Mouse (Mus musculus) limb, embryonic 14.5 days (tissue): ENCODE results near the gene Slc25a18. TPM values are rescaled to one million over a fixed set of nuclear protein-coding genes. Genes with fewer than 3 reads are reported as not detected.
A peak's percentile ranks its signal among the peaks of the same experiment; 100 is the strongest.

Experiments used
- ATAC-seq: fragments of 200-750 bp; cut with Nextera tagmentation; 2 replicates; pipeline ENCODE4 v1.8.0; 2017; ENCODE audit warnings: low read depth, moderate number of reproducible peaks, moderate TSS enrichment; ENCODE audit not compliant: low FRiP score
- DNase-seq: peaks from one replicate; pipeline ENCODE4 v3.0.0-alpha.2; 2015; ENCODE audit warnings: low spot score
- H3K27ac ChIP-seq: fragments of 300-500 bp; sonication (generic); replicated peaks from 2 replicates; pipeline ENCODE4 v1.5.1; 2014; ENCODE audit warnings: low read depth, mild to moderate bottlenecking, low read length, moderate library complexity, mixed read lengths
- H3K27me3 ChIP-seq: fragments of 300-500 bp; sonication (generic); 2 replicates; pipeline ENCODE4 v1.6.1; 2014; ENCODE audit warnings: low read length, mixed read lengths; ENCODE audit not compliant: control insufficient read depth, insufficient read depth
- H3K36me3 ChIP-seq: fragments of 300-500 bp; sonication (generic); 2 replicates; pipeline ENCODE4 v1.6.1; 2014; ENCODE audit warnings: mild to moderate bottlenecking, low read length, moderate library complexity, mixed read lengths; ENCODE audit not compliant: control insufficient read depth, insufficient read depth
- H3K4me1 ChIP-seq: fragments of 300-500 bp; sonication (generic); 2 replicates; pipeline ENCODE4 v1.6.1; 2014; ENCODE audit warnings: antibody characterized with exemption, low read length, mixed read lengths; ENCODE audit not compliant: control insufficient read depth, insufficient read depth
- H3K4me2 ChIP-seq: fragments of 300-500 bp; sonication (generic); replicated peaks from 2 replicates; pipeline ENCODE4 v1.6.1; 2014; ENCODE audit warnings: low read depth, mild to moderate bottlenecking, low read length, moderate library complexity; ENCODE audit not compliant: severe bottlenecking
- H3K4me3 ChIP-seq: fragments of 300-500 bp; sonication (generic); replicated peaks from 2 replicates; pipeline ENCODE4 v1.5.1; 2014; ENCODE audit warnings: low read length
- H3K9ac ChIP-seq: fragments of 300-500 bp; sonication (generic); 2 replicates; pipeline ENCODE4 v1.6.1; 2014; ENCODE audit warnings: mild to moderate bottlenecking, low read depth, low read length, moderate library complexity; ENCODE audit not compliant: severe bottlenecking
- H3K9me3 ChIP-seq: fragments of 300-500 bp; sonication (generic); 2 replicates; pipeline ENCODE4 v1.6.1; 2016; ENCODE audit warnings: low read length; ENCODE audit not compliant: control insufficient read depth
- POLR2A ChIP-seq: fragments of 200-500 bp; IDR thresholded peaks from 2 replicates; pipeline ENCODE4 v1.8.0; 2012; ENCODE audit warnings: inconsistent platforms, mild to moderate bottlenecking, moderate library complexity, borderline replicate concordance; ENCODE audit not compliant: insufficient read depth, insufficient read length; ENCODE audit errors: extremely low read depth
- WGBS: fragments of 180-500 bp; shearing (Covaris S2); extraction: QIAGEN DNeasy Blood & Tissue Kit; methylation state at CpG from one replicate; pipeline ENCODE4 v1.1.7; 2014; 5-methylcytosine and 5-hydroxymethylcytosine counted together
- polyA plus RNA-seq, 2 experiments: library from polyadenylated mRNA; depleted of rRNA in 1 of 2; stranded (reverse) in 1 of 2; unstranded in 1 of 2; fragments of >200 nt; fragmentation: Nextera tagmentation in 1 of 2; extraction: Ambion mirVana in 1 of 2; gene quantifications; 2 replicates each; pipeline versions ENCODE4 v1.2.1 to v1.2.3; 2012 to 2014

Slc25a18 gene
- polyA plus RNA-seq, 2 experiments = 0.64 to 0.96 TPM

- no peak overlapping the region for H3K4me2 ChIP-seq
- no peak for ATAC-seq
- WGBS = 60% methylated on average over 4 of the region's 4 CpGs
- no peak for TF ChIP-seq POLR2A
- no peaks in the 10 kb centered on the region for H3K27me3 ChIP-seq
- no peak overlapping the region for H3K27ac ChIP-seq
- H3K36me3 ChIP-seq = no peaks in the 10 kb centered on the region
- H3K4me3 ChIP-seq = no peak overlapping the region
- no peaks in the 10 kb centered on the region for H3K9me3 ChIP-seq
- no peak overlapping the region for H3K9ac ChIP-seq
- no peak for DNase-seq
- no peaks in the 10 kb centered on the region for H3K4me1 ChIP-seq
Measured at GRCm38 (mm10) chr6:120830866-120831608, 57.7 kb downstream of the Slc25a18 start.

- H3K27ac ChIP-seq = no peak overlapping the region
- H3K36me3 ChIP-seq = no peaks in the 10 kb centered on the region
- no peak for ATAC-seq
- no peak overlapping the region for H3K4me3 ChIP-seq
- H3K9me3 ChIP-seq = no peaks in the 10 kb centered on the region
- no peaks in the 10 kb centered on the region for H3K27me3 ChIP-seq
- no peak for DNase-seq
- WGBS = 66% methylated on average over 4 of the region's 4 CpGs
- peaks cover 2% of the 10 kb centered on the region for H3K4me1 ChIP-seq
- no peak for TF ChIP-seq POLR2A
- no peak overlapping the region for H3K4me2 ChIP-seq
- no peak overlapping the region for H3K9ac ChIP-seq
Measured at GRCm38 (mm10) chr6:120832097-120832496, 58.7 kb downstream of the Slc25a18 start.

GRCm38 (mm10) chr6:120834766-120835321, 61.5 kb downstream of the Slc25a18 start:
- no peak for ATAC-seq

GRCm38 (mm10) chr6:120835474-120836374, 62.3 kb downstream of the Slc25a18 start, which contains the start of gene Bcl2l13:
Gene Bcl2l13, plus strand, starts transcription at chr6:120836212.
- Histone ChIP-seq H3K27ac (peak within 1 kb of the TSS; percentile 94), H3K4me2 (peak within 1 kb of the TSS; percentile 54), H3K36me3 (no peaks in the 10 kb centered on the region), H3K9me3 (no peaks in the 10 kb centered on the region), H3K4me1 (peaks cover 4% of the 10 kb centered on the region), H3K4me3 (peak within 1 kb of the TSS; percentile 87), H3K27me3 (no peaks in the 10 kb centered on the region), H3K9ac (peak within 1 kb of the TSS; percentile 97)
- DNase-seq (peak; percentile 82), ATAC-seq (peak; percentile 96)
- TF ChIP-seq POLR2A = 0 out of 2 replicates have a peak, but pooled peaks have one; percentile 64
- 6% methylated on average over 39 of the region's 40 CpGs for WGBS

More at GRCm38 (mm10) chr6:120834766-120835321, 61.5 kb downstream of the Slc25a18 start:
- no peak for DNase-seq
- no peak overlapping the region for H3K4me3 ChIP-seq
- TF ChIP-seq POLR2A = no peak
- H3K4me2 ChIP-seq = no peak overlapping the region
- no peaks in the 10 kb centered on the region for H3K27me3 ChIP-seq
- H3K9ac ChIP-seq = no peak overlapping the region
- H3K9me3 ChIP-seq = no peaks in the 10 kb centered on the region
- H3K4me1 ChIP-seq = peaks cover 4% of the 10 kb centered on the region
- H3K36me3 ChIP-seq = no peaks in the 10 kb centered on the region
- H3K27ac ChIP-seq = no peak overlapping the region
- 88% methylated on average over 4 of the region's 4 CpGs for WGBS

GRCm38 (mm10) chr6:120836389-120837151, 63.2 kb downstream of the Slc25a18 start:
- Histone ChIP-seq H3K4me1 (peaks cover 4% of the 10 kb centered on the region), H3K4me3 (peak overlapping the region; percentile 87), H3K27ac (peak overlapping the region; percentile 94), H3K4me2 (peak overlapping the region; percentile 54), H3K9me3 (no peaks in the 10 kb centered on the region), H3K27me3 (no peaks in the 10 kb centered on the region), H3K9ac (peak overlapping the region; percentile 97), H3K36me3 (no peaks in the 10 kb centered on the region)
- ATAC-seq (peak; percentile 77), DNase-seq (peak; percentile 15)
- 6% methylated on average over 26 of the region's 37 CpGs for WGBS
- no peak for TF ChIP-seq POLR2A
